In the genomic region with DNA sequence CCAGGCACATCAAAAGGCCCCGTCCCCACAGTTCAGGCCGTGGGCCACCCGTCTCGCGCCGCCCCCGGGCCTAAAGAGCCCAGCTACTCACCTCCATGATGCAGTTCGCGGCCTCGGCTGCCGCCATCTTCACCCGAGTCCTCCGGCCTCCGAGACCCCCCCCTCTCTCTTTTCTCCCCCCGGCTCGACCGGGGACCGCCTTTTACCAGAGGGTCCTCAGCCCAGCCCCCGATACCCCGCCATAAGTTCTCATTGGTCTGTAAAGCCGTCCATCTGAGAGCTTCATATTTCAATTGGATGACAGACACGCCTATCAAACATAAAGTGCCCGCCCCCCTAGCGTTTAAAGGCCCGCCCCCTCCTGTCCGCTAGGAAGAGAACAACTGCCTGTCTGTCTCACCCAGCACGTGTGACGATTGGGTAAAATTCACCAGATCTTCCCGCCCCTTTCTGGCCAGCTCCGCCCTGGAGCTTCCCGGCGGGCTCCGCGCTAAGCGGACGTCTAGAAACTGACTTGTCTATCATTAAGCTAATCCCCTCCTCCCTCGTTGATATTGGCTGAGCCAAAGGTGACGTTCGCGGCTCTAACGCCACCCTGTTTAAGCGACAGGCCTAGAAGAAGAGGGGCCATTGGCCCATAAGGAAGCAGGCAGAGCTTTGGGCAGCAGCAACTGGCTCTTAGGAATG, we compare ENCODE assay signal across 8 mouse cellular contexts. TPM values are rescaled to one million over a fixed set of nuclear protein-coding genes. Genes with fewer than 3 reads are reported as not detected.
DNase-seq lines count a peak whose midpoint lies in the region; ATAC-seq and TF ChIP-seq lines count a peak whose summit lies in the region.

A gene (minus strand): TSS at position 377 of the 687 bp plus-strand sequence.

- H3K9me3 ChIP-seq in CH12.LX (replicated peaks; ENCODE audit: low read length), result no peaks in the 10 kb centered on the region
- no peaks in the 10 kb centered on the region for H3K9me3 ChIP-seq in forebrain, embryonic 11.5 days (ENCODE audit: control insufficient read depth, low read length)
- no peaks in the 10 kb centered on the region for H3K9me3 ChIP-seq in heart, embryonic 16.5 days (replicated peaks; ENCODE audit: control insufficient read depth, low read length)
- H3K9me3 ChIP-seq in liver, embryonic 15.5 days (replicated peaks), result no peaks in the 10 kb centered on the region
- H3K9me3 ChIP-seq in neural tube, embryonic 12.5 days, result no peaks in the 10 kb centered on the region

- TF ChIP-seq POLR2A in CH12.LX (IDR thresholded peaks at IDR 0.05; ENCODE audit: low read depth, low read length), result peak; percentile 82

- peaks cover 55% of the 10 kb centered on the region for H3K79me2 ChIP-seq in CH12.LX (replicated peaks; ENCODE audit: control insufficient read depth, extremely low read depth, insufficient read depth, poor library complexity, severe bottlenecking)

- TF ChIP-seq EP300 in CH12.LX (IDR thresholded peaks at IDR 0.05; ENCODE audit: low read length), result no peak

- peaks cover 14 to 44% of the 10 kb centered on the region in 2 experiments for H3K36me3 ChIP-seq in CH12.LX (replicated peaks in 1 of 2; ENCODE audit: control insufficient read depth in 1 of 2, insufficient read depth in 1 of 2, low read length in 1 of 2)
- peaks cover 9% of the 10 kb centered on the region for H3K36me3 ChIP-seq in forebrain, embryonic 11.5 days (ENCODE audit: control insufficient read depth, insufficient read depth, low read length)
- H3K36me3 ChIP-seq in heart, embryonic 16.5 days (ENCODE audit: control insufficient read depth, insufficient read depth), result peaks cover 18% of the 10 kb centered on the region
- H3K36me3 ChIP-seq in liver, embryonic 15.5 days (replicated peaks), result peaks cover 16% of the 10 kb centered on the region
- peaks cover 26% of the 10 kb centered on the region for H3K36me3 ChIP-seq in neural tube, embryonic 12.5 days

- peak within 1 kb of the TSS; percentile 67 for H3K27ac ChIP-seq in CH12.LX (ENCODE audit: insufficient read depth, low read depth)
- peak within 1 kb of the TSS; percentile 90 for H3K27ac ChIP-seq in forebrain, embryonic 11.5 days (ENCODE audit: low read depth, low read length)
- H3K27ac ChIP-seq in heart, embryonic 16.5 days (ENCODE audit: low read length), result peak within 1 kb of the TSS; percentile 97
- H3K27ac ChIP-seq in liver, embryonic 15.5 days (replicated peaks), result peak within 1 kb of the TSS; percentile 90
- H3K27ac ChIP-seq in neural tube, embryonic 12.5 days, result peak within 1 kb of the TSS; percentile 79

- in situ Hi-C loops in CH12.LX (cut with MboI; ENCODE audit: low pct_ligation_motif_present, low pct_unique_long_range_greater_than_20kb, low sequenced_read_pairs), result loop anchor here (5.0 kb wide), 1 partner anchor 61 kb away; no protein-coding TSS in a partner anchor

- under 1% methylated on average over 42 of the region's 42 CpGs for WGBS in forebrain, embryonic 11.5 days
- WGBS in heart, embryonic 16.5 days, result under 1% methylated on average over 42 of the region's 42 CpGs
- WGBS in liver, embryonic 15.5 days (ENCODE audit: insufficient replicate concordance), result under 1% methylated on average over 42 of the region's 42 CpGs
- WGBS in neural tube, embryonic 12.5 days, result under 1% methylated on average over 42 of the region's 42 CpGs

- peak; percentile 96 for ATAC-seq in forebrain, embryonic 11.5 days (replicated peaks; ENCODE audit: low FRiP score)
- peak; percentile 95 for ATAC-seq in heart, embryonic 16.5 days (replicated peaks; ENCODE audit: extremely low read depth, insufficient read depth, low FRiP score)
- ATAC-seq in liver, embryonic 15.5 days (ENCODE audit: insufficient read depth), result peak; percentile 95
- peak; percentile 95 for ATAC-seq in neural tube, embryonic 12.5 days (ENCODE audit: low FRiP score, low read depth)

- no peak for TF ChIP-seq RAD21 in CH12.LX (IDR thresholded peaks at IDR 0.05; ENCODE audit: low read depth, low read length)

- peak within 1 kb of the TSS; percentile 87 to 99 (median 94) for H3K4me3 ChIP-seq in CH12.LX (replicated peaks in 1 of 3; ENCODE audit: low read depth in 2 of 3, low read length in 2 of 3, poor library complexity in 1 of 3)
- H3K4me3 ChIP-seq in forebrain, embryonic 11.5 days (ENCODE audit: low read depth, low read length), result peak within 1 kb of the TSS; percentile 94
- H3K4me3 ChIP-seq in heart, embryonic 16.5 days (ENCODE audit: low read length), result peak within 1 kb of the TSS; percentile 99
- peak within 1 kb of the TSS; percentile 95 for H3K4me3 ChIP-seq in liver, embryonic 15.5 days (replicated peaks)
- peak within 1 kb of the TSS; percentile 88 for H3K4me3 ChIP-seq in neural tube, embryonic 12.5 days

- dilution Hi-C loops in CH12.LX (cut with MboI; ENCODE audit: extremely low pct_ligation_motif_present, extremely low pct_unique_long_range_greater_than_20kb, low sequenced_read_pairs), result no loop called here

- peak; percentile 99 for DNase-seq in CH12.LX (ENCODE audit: extremely low read depth)
- DNase-seq in c-Kit-positive CD71-positive TER-119-negative erythroid progenitor cells, embryonic 14.5 days (ENCODE audit: low read depth), result peak; percentile 97
- peak; percentile 97 for DNase-seq in forebrain, embryonic 11.5 days (ENCODE audit: low spot score)
- peak; percentile 96 to 99 for DNase-seq in kidney, postnatal 36 days
- DNase-seq in telencephalon, adult 2 months (ENCODE audit: low read depth, low spot score), result peak; percentile 100

- H3K4me1 ChIP-seq in CH12.LX (ENCODE audit: control insufficient read depth in 1 of 2, insufficient read depth in 2 of 2), result peaks cover 12 to 48% of the 10 kb centered on the region in 2 experiments
- peaks cover 19% of the 10 kb centered on the region for H3K4me1 ChIP-seq in forebrain, embryonic 11.5 days (replicated peaks; ENCODE audit: control insufficient read depth, insufficient read depth, low read length)
- peaks cover 28% of the 10 kb centered on the region for H3K4me1 ChIP-seq in heart, embryonic 16.5 days (ENCODE audit: control insufficient read depth, insufficient read depth, low read length)
- H3K4me1 ChIP-seq in liver, embryonic 15.5 days (replicated peaks), result peaks cover 56% of the 10 kb centered on the region
- H3K4me1 ChIP-seq in neural tube, embryonic 12.5 days, result peaks cover 30% of the 10 kb centered on the region

- no peaks in the 10 kb centered on the region for H3K27me3 ChIP-seq in CH12.LX (replicated peaks)
- no peaks in the 10 kb centered on the region for H3K27me3 ChIP-seq in forebrain, embryonic 11.5 days (ENCODE audit: control insufficient read depth, insufficient read depth, low read length)
- no peaks in the 10 kb centered on the region for H3K27me3 ChIP-seq in heart, embryonic 16.5 days (ENCODE audit: control insufficient read depth, insufficient read depth, low read length)
- no peaks in the 10 kb centered on the region for H3K27me3 ChIP-seq in liver, embryonic 15.5 days
- no peaks in the 10 kb centered on the region for H3K27me3 ChIP-seq in neural tube, embryonic 12.5 days (replicated peaks)

- peak within 1 kb of the TSS; percentile 60 for H3K4me2 ChIP-seq in CH12.LX (ENCODE audit: insufficient read depth, low read depth, poor library complexity, severe bottlenecking)
- peak within 1 kb of the TSS; percentile 70 for H3K4me2 ChIP-seq in forebrain, embryonic 11.5 days (ENCODE audit: low read depth, low read length, severe bottlenecking)
- H3K4me2 ChIP-seq in heart, embryonic 16.5 days (ENCODE audit: low read depth, low read length), result peak within 1 kb of the TSS; percentile 82
- H3K4me2 ChIP-seq in liver, embryonic 15.5 days, result peak within 1 kb of the TSS; percentile 99
- peak within 1 kb of the TSS; percentile 71 for H3K4me2 ChIP-seq in neural tube, embryonic 12.5 days (replicated peaks)

- peak within 1 kb of the TSS; percentile 92 for H3K9ac ChIP-seq in CH12.LX (ENCODE audit: insufficient read depth, low read depth)
- H3K9ac ChIP-seq in forebrain, embryonic 11.5 days (ENCODE audit: low read length), result peak within 1 kb of the TSS; percentile 99
- H3K9ac ChIP-seq in heart, embryonic 16.5 days (ENCODE audit: low read length), result peak within 1 kb of the TSS; percentile 99
- H3K9ac ChIP-seq in liver, embryonic 15.5 days, result peak within 1 kb of the TSS; percentile 90
- H3K9ac ChIP-seq in neural tube, embryonic 12.5 days, result peak within 1 kb of the TSS; percentile 95

- no peak for TF ChIP-seq CTCF in CH12.LX (conservative IDR thresholded peaks at IDR 0.05 in 1 of 2, IDR thresholded peaks at IDR 0.05 in 1 of 2; ENCODE audit: low read depth in 2 of 2, low read length in 2 of 2)

TF ChIP-seq in CH12.LX, 34 proteins besides CTCF, POLR2A, EP300 and RAD21 (continues in another document):
- peak; percentile 85 for TF ChIP-seq TCF12 (IDR thresholded peaks at IDR 0.05; ENCODE audit: low read depth, low read length)
- no peak for TF ChIP-seq ZNF384 (IDR thresholded peaks at IDR 0.05; ENCODE audit: low read depth, low read length)
- TF ChIP-seq PAX5 (IDR thresholded peaks at IDR 0.05; ENCODE audit: low read length), result no peak
- TF ChIP-seq MAZ (IDR thresholded peaks at IDR 0.05; ENCODE audit: low read depth, low read length), result peak; percentile 73
- no peak for TF ChIP-seq BHLHE40 (IDR thresholded peaks at IDR 0.05; ENCODE audit: low read depth, low read length)
- TF ChIP-seq CHD2 (IDR thresholded peaks at IDR 0.05; ENCODE audit: low read length), result peak; percentile 95
- no peak for TF ChIP-seq USF2 (conservative IDR thresholded peaks at IDR 0.05; ENCODE audit: low read depth, low read length)
- peak; percentile 85 for TF ChIP-seq ELF1 (IDR thresholded peaks at IDR 0.05; ENCODE audit: low read depth, low read length)
- no peak for TF ChIP-seq ZKSCAN1 (IDR thresholded peaks at IDR 0.05; ENCODE audit: borderline replicate concordance, low read depth, low read length)
- no peak for TF ChIP-seq SMC3 (IDR thresholded peaks at IDR 0.05; ENCODE audit: low read depth, low read length)
- TF ChIP-seq MYC (IDR thresholded peaks at IDR 0.05; ENCODE audit: low read depth, low read length), result no peak; the same call in 1 of the 2 replicates
- TF ChIP-seq JUND (conservative IDR thresholded peaks at IDR 0.05; ENCODE audit: low read depth, low read length), result no peak; the same call in 1 of the 2 replicates
- peak; percentile 63 for TF ChIP-seq TBP (conservative IDR thresholded peaks at IDR 0.05; ENCODE audit: low read depth, low read length)
- no peak for TF ChIP-seq ETS1 (conservative IDR thresholded peaks at IDR 0.05; ENCODE audit: low read depth, low read length)
- peak; percentile 78 for TF ChIP-seq HCFC1 (IDR thresholded peaks at IDR 0.05; ENCODE audit: low read depth, low read length)

RNA-seq across cellular contexts. Expression of the gene that starts here (rescaled TPM):
- total RNA-seq in CH12.LX (2012; rRNA removed) (340 and 407 TPM in 2 replicates), CH12.LX (2014; rRNA removed) (220 and 231 TPM in 2 replicates)
- 608 and 642 TPM in 2 replicates for polyA plus RNA-seq in CH12.LX (2012; ENCODE audit: insufficient read length, low read depth)
- polyA plus RNA-seq in forebrain, embryonic 11.5 days (2014; fragmentation: Nextera tagmentation; extraction: Ambion mirVana), result 286 and 301 TPM in 2 replicates
- polyA plus RNA-seq in heart, embryonic 16.5 days (2015; fragmentation: Nextera tagmentation; extraction: Ambion mirVana), result 355 and 387 TPM in 2 replicates
- 111 and 114 TPM in 2 replicates for polyA plus RNA-seq in liver, embryonic 15.5 days (2015; fragmentation: Nextera tagmentation; extraction: Ambion mirVana)
- 595 and 646 TPM in 2 replicates for polyA plus RNA-seq in neural tube, embryonic 12.5 days (2016; fragmentation: Nextera tagmentation; extraction: Ambion mirVana)

Comparison
In these comparisons a context has a peak if more than half of its experiments do, and no peak if none do; other contexts are left out.
1. Peak in every context shown above with its lines: DNase-seq, ATAC-seq, H3K4me3 ChIP-seq and H3K27ac ChIP-seq.